Mouse (Mus musculus): Measurements from ENCODE around the gene Hmgcs1. TPM values are rescaled to one million over a fixed set of nuclear protein-coding genes. Genes with fewer than 3 reads are reported as not detected.

The Hmgcs1 gene
- total RNA-seq, 1 experiment from 2014 or later = 312 TPM

DNA sequence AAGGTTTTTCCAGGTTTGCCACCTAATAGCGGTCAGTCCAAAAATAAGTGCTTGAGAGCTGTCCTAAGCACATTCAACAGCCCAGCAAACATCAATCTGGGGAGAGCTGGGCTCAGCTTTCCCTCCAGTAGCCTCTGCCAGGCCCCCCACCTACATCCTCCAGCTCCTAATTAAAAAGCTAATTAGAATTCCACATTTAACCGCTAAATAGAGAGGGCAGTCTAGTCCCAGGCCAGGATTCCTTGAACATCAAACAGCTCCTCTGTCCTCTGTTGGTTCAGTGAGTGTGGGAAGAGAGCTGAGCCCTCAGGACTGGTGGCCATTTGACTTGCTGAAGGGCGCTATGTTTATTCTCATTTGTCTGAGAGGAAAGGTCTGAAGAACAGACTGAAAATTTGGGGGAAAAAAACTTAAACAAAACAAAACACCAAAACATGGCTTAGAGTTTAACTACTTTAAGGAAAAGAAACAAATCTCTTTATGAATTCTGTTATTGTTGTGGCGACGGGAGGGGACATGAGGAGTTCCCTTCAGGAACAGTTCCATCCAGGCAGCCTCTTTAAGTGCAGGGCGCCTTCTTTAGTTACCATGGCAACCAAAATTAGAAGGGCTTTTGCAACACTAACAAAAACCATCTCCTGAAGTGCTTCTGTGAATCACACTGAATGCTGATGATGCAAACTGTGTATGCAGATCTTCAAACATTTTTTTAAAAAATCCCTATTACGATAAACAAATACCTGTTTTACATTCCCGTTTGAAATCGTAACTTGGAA is 63.9 kb downstream of the Hmgcs1 start:
- no peak for DNase-seq

GRCm38 (mm10) chr13:119754635-119755020 is 64.4 kb downstream of the Hmgcs1 start:
- peak; percentile 19 for DNase-seq

- no peak for DNase-seq
These were observed 65.0 kb downstream of the Hmgcs1 start for GRCm38 (mm10) chr13:119755141-119755547.

DNA sequence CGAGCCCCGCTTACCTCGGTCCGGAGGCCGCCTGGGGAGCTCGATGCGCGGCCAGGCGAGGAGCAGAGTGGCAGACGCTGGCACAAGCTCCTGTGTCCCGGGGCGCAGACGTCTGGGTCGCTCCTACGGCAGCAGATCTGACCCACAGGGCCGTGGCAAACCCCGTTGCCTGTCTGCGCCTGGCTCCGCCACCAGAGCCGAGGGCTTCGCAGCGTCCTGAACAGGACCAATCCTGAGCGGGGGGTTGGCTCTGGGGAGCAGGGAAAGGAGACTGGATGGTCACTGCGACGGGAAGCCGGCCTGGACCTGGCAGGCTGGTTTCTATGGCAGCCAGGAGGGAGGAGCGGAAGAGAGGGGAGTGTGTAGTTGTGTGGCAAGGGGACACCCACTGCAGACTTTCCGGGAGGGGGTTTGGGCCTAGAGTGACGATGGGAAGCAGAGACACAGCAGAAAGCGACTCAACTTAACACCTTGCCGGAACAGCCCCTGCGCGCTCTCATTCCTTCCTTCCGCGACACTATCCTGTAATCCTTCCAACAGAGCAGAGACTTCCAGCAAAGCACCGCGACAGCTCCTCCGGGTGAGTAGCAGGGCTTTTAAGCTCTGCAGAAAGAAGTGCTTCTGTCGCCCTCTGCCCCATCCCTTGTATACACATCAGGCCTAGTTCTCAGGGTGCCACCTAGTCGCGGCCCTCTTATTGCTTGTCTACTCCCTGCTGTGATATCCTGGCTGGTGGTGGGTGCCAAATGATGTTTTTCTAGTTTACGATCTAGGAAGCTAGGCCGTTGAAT is 65.7 kb downstream of the Hmgcs1 start, which contains the start of gene Nim1k:
Gene Nim1k, minus strand, starts transcription at position 202 of the 791 bp plus-strand sequence.
- peak; percentile 94 for DNase-seq

DNA sequence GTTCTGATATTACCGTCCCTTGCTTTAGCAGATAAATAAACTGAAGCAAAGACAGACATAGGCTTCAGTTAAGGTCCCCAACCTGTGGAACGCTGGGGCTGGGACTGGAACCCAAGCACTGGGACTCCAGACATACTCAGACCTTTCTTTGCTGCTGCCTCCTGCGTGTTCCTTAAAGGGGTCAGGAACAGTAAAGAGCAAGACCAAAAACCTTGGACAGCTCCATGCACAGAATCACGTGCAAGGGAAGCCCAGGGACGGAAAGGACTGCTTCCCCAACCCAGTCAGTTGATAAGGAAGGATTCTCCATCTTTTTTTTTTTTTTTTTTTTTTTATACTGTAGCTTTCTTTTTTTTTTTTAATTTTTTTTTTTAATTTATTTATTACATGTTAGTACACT is 66.7 kb downstream of the Hmgcs1 start:
- peak; percentile 27 for DNase-seq

Other genes starting within 250 kb of the Hmgcs1 start
- gene 4833420G17Rik, start 227.6 kb upstream of the Hmgcs1 start, total RNA-seq (2021) = 18.7 and 22.9 TPM in 2 replicates
- gene Tmem267, start 202.3 kb upstream of the Hmgcs1 start, total RNA-seq (2021) = 12.0 and 12.7 TPM in 2 replicates
- 1.2 and 1.4 TPM in 2 replicates for gene 3110070M22Rik, start 202.0 kb upstream of the Hmgcs1 start, total RNA-seq (2021)
- 0.34 and 0.78 TPM in 2 replicates for gene Ccl28, start 66.6 kb upstream of the Hmgcs1 start, total RNA-seq (2021)
- gene Nim1k, start 65.5 kb downstream of the Hmgcs1 start, total RNA-seq (2021) = 2.9 and 3.0 TPM in 2 replicates
- 39.4 and 39.8 TPM in 2 replicates for gene Zfp131, start 100.5 kb downstream of the Hmgcs1 start, total RNA-seq (2021)
- not detected in 2 replicates for gene AF067063, start 139.8 kb downstream of the Hmgcs1 start, total RNA-seq (2021)
- not detected in 2 replicates for gene D13Ertd608e, start 145.6 kb downstream of the Hmgcs1 start, total RNA-seq (2021)
- gene Tcstv1, start 204.4 kb downstream of the Hmgcs1 start, total RNA-seq (2021) = not detected in 2 replicates
- not detected in 2 replicates for gene Gm21761, start 238.9 kb downstream of the Hmgcs1 start, total RNA-seq (2021)